Mouse (Mus musculus): ENCODE measurements around the gene Gm21969. TPM values are rescaled to one million over a fixed set of nuclear protein-coding genes. Genes with fewer than 3 reads are reported as not detected.

The Gm21969 gene
- polyA plus RNA-seq (2014; fragmentation: Nextera tagmentation; extraction: Ambion mirVana): not detected in 2 replicates

- Histone ChIP-seq H3K27me3 (replicated peaks; ENCODE audit: control insufficient read depth, insufficient read depth, low read length) (no peaks in the 10 kb centered on the region), H3K36me3 (ENCODE audit: control insufficient read depth, insufficient read depth, low read length) (peaks cover 24% of the 10 kb centered on the region), H3K4me1 (replicated peaks; ENCODE audit: control insufficient read depth, insufficient read depth, low read length) (peaks cover 46% of the 10 kb centered on the region), H3K4me3 (ENCODE audit: low read depth, low read length) (no peak within 1 kb of the TSS), H3K27ac (ENCODE audit: low read depth) (peak within 1 kb of the TSS; percentile 57), H3K9me3 (ENCODE audit: control insufficient read depth, low read length) (no peaks in the 10 kb centered on the region), H3K9ac (ENCODE audit: low read length) (no peak within 1 kb of the TSS), H3K4me2 (ENCODE audit: low read length) (0 out of 2 replicates have a peak within 1 kb of the TSS, but pooled peaks have one; percentile 0)
- ATAC-seq (replicated peaks; ENCODE audit: low FRiP score, low TSS enrichment, low read depth) (no peak), DNase-seq (ENCODE audit: low spot score) (peak; percentile 84)
- WGBS: 49% methylated on average over 14 of the region's 14 CpGs
Observed at GRCm38 (mm10) chr4:139602357-139603244, at the start of gene Gm21969. TSS of gene Gm21969 (plus strand) at chr4:139603186.

- Histone ChIP-seq H3K9ac (ENCODE audit: low read length) (no peak overlapping the region), H3K4me1 (replicated peaks; ENCODE audit: control insufficient read depth, insufficient read depth, low read length) (no peaks in the 10 kb centered on the region), H3K4me3 (ENCODE audit: low read depth, low read length) (no peak overlapping the region), H3K36me3 (ENCODE audit: control insufficient read depth, insufficient read depth, low read length) (no peaks in the 10 kb centered on the region), H3K4me2 (ENCODE audit: low read length) (no peak overlapping the region), H3K27ac (ENCODE audit: low read depth) (no peak overlapping the region), H3K27me3 (replicated peaks; ENCODE audit: control insufficient read depth, insufficient read depth, low read length) (no peaks in the 10 kb centered on the region), H3K9me3 (ENCODE audit: control insufficient read depth, low read length) (0 out of 2 replicates have a peak, but pooled peaks cover 5% of the 10 kb centered on the region)
- WGBS: 89% methylated on average over 11 of the region's 11 CpGs
- DNase-seq (ENCODE audit: low spot score): no peak
- ATAC-seq (replicated peaks; ENCODE audit: low FRiP score, low TSS enrichment, low read depth): no peak
Observed at GRCm38 (mm10) chr4:139555235-139555634, 47.8 kb upstream of the Gm21969 start.

GRCm38 (mm10) chr4:139555951-139556350, 47.0 kb upstream of the Gm21969 start:
- H3K27me3 ChIP-seq (replicated peaks; ENCODE audit: control insufficient read depth, insufficient read depth, low read length): no peaks in the 10 kb centered on the region
- H3K4me1 ChIP-seq (replicated peaks; ENCODE audit: control insufficient read depth, insufficient read depth, low read length): no peaks in the 10 kb centered on the region
- H3K9ac ChIP-seq (ENCODE audit: low read length): no peak overlapping the region
- WGBS: 68% methylated on average over 19 of the region's 19 CpGs
- no peak overlapping the region for H3K27ac ChIP-seq (ENCODE audit: low read depth)
- H3K4me3 ChIP-seq (ENCODE audit: low read depth, low read length): no peak overlapping the region
- ATAC-seq (replicated peaks; ENCODE audit: low FRiP score, low TSS enrichment, low read depth) (no peak), DNase-seq (ENCODE audit: low spot score) (no peak)
- no peak overlapping the region for H3K4me2 ChIP-seq (ENCODE audit: low read length)
- H3K9me3 ChIP-seq (ENCODE audit: control insufficient read depth, low read length): 0 out of 2 replicates have a peak, but pooled peaks cover 5% of the 10 kb centered on the region
- H3K36me3 ChIP-seq (ENCODE audit: control insufficient read depth, insufficient read depth, low read length): no peaks in the 10 kb centered on the region

DNA sequence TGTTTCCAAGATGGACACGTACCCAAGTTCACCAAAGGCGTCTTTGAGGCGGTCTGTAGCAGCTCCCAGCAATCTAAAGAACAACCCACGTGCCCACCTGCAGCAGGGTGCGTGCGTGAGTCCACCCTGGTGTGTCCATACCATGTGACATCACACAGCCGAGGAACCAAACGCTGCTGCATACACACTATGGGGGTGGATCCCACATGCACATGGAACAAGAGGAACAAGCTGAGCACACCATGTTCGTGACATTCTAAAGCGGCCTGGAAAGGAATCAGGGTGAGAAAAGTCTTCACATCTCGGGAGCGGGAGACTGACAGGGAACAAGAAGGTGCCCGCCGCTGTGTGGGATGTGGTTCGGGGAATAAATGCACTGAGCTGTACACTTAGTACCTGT, 34.6 kb upstream of the Gm21969 start:
- DNase-seq (ENCODE audit: low spot score) (no peak), ATAC-seq (replicated peaks; ENCODE audit: low FRiP score, low TSS enrichment, low read depth) (no peak)
- Histone ChIP-seq H3K4me3 (ENCODE audit: low read depth, low read length) (no peak overlapping the region), H3K4me2 (ENCODE audit: low read length) (no peak overlapping the region), H3K9ac (ENCODE audit: low read length) (no peak overlapping the region), H3K4me1 (replicated peaks; ENCODE audit: control insufficient read depth, insufficient read depth, low read length) (no peaks in the 10 kb centered on the region), H3K36me3 (ENCODE audit: control insufficient read depth, insufficient read depth, low read length) (no peaks in the 10 kb centered on the region), H3K27ac (ENCODE audit: low read depth) (no peak overlapping the region), H3K9me3 (ENCODE audit: control insufficient read depth, low read length) (no peaks in the 10 kb centered on the region), H3K27me3 (replicated peaks; ENCODE audit: control insufficient read depth, insufficient read depth, low read length) (no peaks in the 10 kb centered on the region)
- WGBS: 83% methylated on average over 15 of the region's 15 CpGs

GRCm38 (mm10) chr4:139570756-139571155, 32.2 kb upstream of the Gm21969 start:
- Histone ChIP-seq H3K36me3 (ENCODE audit: control insufficient read depth, insufficient read depth, low read length) (no peaks in the 10 kb centered on the region), H3K9me3 (ENCODE audit: control insufficient read depth, low read length) (no peaks in the 10 kb centered on the region), H3K4me3 (ENCODE audit: low read depth, low read length) (no peak overlapping the region), H3K4me2 (ENCODE audit: low read length) (no peak overlapping the region), H3K9ac (ENCODE audit: low read length) (no peak overlapping the region), H3K27me3 (replicated peaks; ENCODE audit: control insufficient read depth, insufficient read depth, low read length) (no peaks in the 10 kb centered on the region), H3K27ac (ENCODE audit: low read depth) (no peak overlapping the region), H3K4me1 (replicated peaks; ENCODE audit: control insufficient read depth, insufficient read depth, low read length) (peaks cover 6% of the 10 kb centered on the region)
- ATAC-seq (replicated peaks; ENCODE audit: low FRiP score, low TSS enrichment, low read depth) (no peak), DNase-seq (ENCODE audit: low spot score) (no peak)
- WGBS: 78% methylated on average over 10 of the region's 10 CpGs

- Histone ChIP-seq H3K9ac (ENCODE audit: low read length) (no peak overlapping the region), H3K27ac (ENCODE audit: low read depth) (no peak overlapping the region), H3K4me3 (ENCODE audit: low read depth, low read length) (no peak overlapping the region), H3K36me3 (ENCODE audit: control insufficient read depth, insufficient read depth, low read length) (no peaks in the 10 kb centered on the region), H3K27me3 (replicated peaks; ENCODE audit: control insufficient read depth, insufficient read depth, low read length) (no peaks in the 10 kb centered on the region), H3K4me1 (replicated peaks; ENCODE audit: control insufficient read depth, insufficient read depth, low read length) (peaks cover 23% of the 10 kb centered on the region), H3K9me3 (ENCODE audit: control insufficient read depth, low read length) (no peaks in the 10 kb centered on the region), H3K4me2 (ENCODE audit: low read length) (no peak overlapping the region)
- WGBS: 90% methylated on average over 12 of the region's 12 CpGs
- ATAC-seq (replicated peaks; ENCODE audit: low FRiP score, low TSS enrichment, low read depth): no peak
- no peak for DNase-seq (ENCODE audit: low spot score)
Observed at GRCm38 (mm10) chr4:139572928-139573512, 30.0 kb upstream of the Gm21969 start.

- Histone ChIP-seq H3K4me3 (ENCODE audit: low read depth, low read length) (peak overlapping the region; percentile 81), H3K4me2 (ENCODE audit: low read length) (peak overlapping the region; percentile 87), H3K36me3 (ENCODE audit: control insufficient read depth, insufficient read depth, low read length) (no peaks in the 10 kb centered on the region), H3K27ac (ENCODE audit: low read depth) (peak overlapping the region; percentile 83), H3K9ac (ENCODE audit: low read length) (peak overlapping the region; percentile 81), H3K9me3 (ENCODE audit: control insufficient read depth, low read length) (no peaks in the 10 kb centered on the region), H3K27me3 (replicated peaks; ENCODE audit: control insufficient read depth, insufficient read depth, low read length) (no peaks in the 10 kb centered on the region), H3K4me1 (replicated peaks; ENCODE audit: control insufficient read depth, insufficient read depth, low read length) (peaks cover 30% of the 10 kb centered on the region)
- ATAC-seq (replicated peaks; ENCODE audit: low FRiP score, low TSS enrichment, low read depth) (peak; percentile 96), DNase-seq (ENCODE audit: low spot score) (peak; percentile 99)
- under 1% methylated on average over 48 of the region's 52 CpGs for WGBS
Observed at GRCm38 (mm10) chr4:139574156-139574798, 28.7 kb upstream of the Gm21969 start.

DNA sequence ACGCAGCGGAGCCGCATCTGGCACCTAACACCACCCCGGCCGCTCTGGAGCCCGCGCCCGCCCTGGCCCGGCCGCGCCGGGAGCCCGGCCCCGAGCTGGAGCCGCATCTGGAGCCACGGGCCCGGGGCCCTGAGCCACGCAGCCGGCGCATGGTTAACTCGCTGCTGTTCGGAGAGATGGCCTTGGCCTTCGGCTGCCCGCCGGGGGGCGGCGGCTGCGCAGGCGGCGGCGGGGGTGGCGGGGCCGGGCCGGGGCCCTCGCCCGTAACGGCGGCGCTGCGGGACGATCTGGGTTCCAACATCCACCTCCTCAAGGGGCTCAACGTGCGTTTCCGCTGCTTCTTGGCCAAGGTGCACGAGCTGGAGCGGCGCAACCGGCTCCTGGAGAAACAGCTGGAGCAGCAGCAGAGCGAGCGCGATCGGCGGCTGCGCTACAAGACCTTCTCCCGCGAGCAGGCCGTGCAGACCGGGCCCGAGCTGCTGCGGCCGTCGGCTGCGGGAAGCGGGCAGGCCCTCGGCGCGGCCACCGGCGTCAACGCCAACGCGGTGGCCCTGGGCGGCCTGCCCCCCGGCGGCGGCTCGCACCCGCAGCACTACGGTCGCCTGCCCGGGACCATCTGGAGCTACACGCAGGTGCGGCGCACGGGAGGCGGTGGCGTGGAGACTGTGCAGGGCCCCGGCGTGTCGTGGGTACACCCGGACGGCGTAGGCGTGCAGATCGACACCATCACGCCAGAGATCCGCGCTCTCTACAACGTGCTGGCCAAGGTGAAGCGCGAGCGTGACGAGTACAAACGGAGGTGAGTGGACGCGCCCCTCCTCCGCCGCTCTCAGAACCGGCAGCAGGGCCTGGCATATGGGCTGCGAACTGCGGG, 27.9 kb upstream of the Gm21969 start:
- Histone ChIP-seq H3K4me3 (ENCODE audit: low read depth, low read length) (peak overlapping the region; percentile 81), H3K9ac (ENCODE audit: low read length) (peak overlapping the region; percentile 81), H3K9me3 (ENCODE audit: control insufficient read depth, low read length) (no peaks in the 10 kb centered on the region), H3K27ac (ENCODE audit: low read depth) (peak overlapping the region; percentile 83), H3K4me2 (ENCODE audit: low read length) (peak overlapping the region; percentile 87), H3K27me3 (replicated peaks; ENCODE audit: control insufficient read depth, insufficient read depth, low read length) (no peaks in the 10 kb centered on the region), H3K36me3 (ENCODE audit: control insufficient read depth, insufficient read depth, low read length) (no peaks in the 10 kb centered on the region), H3K4me1 (replicated peaks; ENCODE audit: control insufficient read depth, insufficient read depth, low read length) (peaks cover 38% of the 10 kb centered on the region)
- ATAC-seq (replicated peaks; ENCODE audit: low FRiP score, low TSS enrichment, low read depth) (peak; percentile 57), DNase-seq (ENCODE audit: low spot score) (peak; percentile 83)
- under 1% methylated on average over 106 of the region's 111 CpGs for whole genome bisulfite sequencing
